ENCODE assay signal across 25 mouse cellular contexts in genomic region chr11:21150316-21150715, GRCm38 (mm10).
"Had no signal": no experiment of that assay in that cellular context is flagged by ENCODE, and none has a peak within 500 bp of the region (broad histone marks: within the 10 kb centered on the region; RNA-seq: fewer than 3 reads in every experiment).

No protein-coding gene starts in this region.

- H3K27me3 ChIP-seq: heart, embryonic 13.5 days; heart, embryonic 15.5 days; intestine, embryonic 15.5 days; limb, embryonic 13.5 days; limb, embryonic 15.5 days; liver, embryonic 12.5 days had no signal

- ATAC-seq: hindbrain, embryonic 16.5 days; inflammation-experienced regulatory T-cells, adult 6 months; intestine, embryonic 15.5 days; intestine, postnatal 0 days; liver, embryonic 12.5 days had no signal

- H3K4me3 ChIP-seq: heart, adult 2 months; heart, embryonic 13.5 days; heart, embryonic 15.5 days; intestine, embryonic 15.5 days; limb, embryonic 13.5 days; limb, embryonic 15.5 days; liver, embryonic 12.5 days had no signal

- H3K4me2 ChIP-seq: heart, embryonic 11.5 days; heart, embryonic 13.5 days; heart, embryonic 15.5 days; hindbrain, embryonic 14.5 days; intestine, embryonic 15.5 days; limb, embryonic 13.5 days; limb, embryonic 15.5 days; liver, embryonic 12.5 days had no signal

- H3K9me3 ChIP-seq: heart, embryonic 13.5 days; heart, embryonic 15.5 days; intestine, embryonic 15.5 days; limb, embryonic 13.5 days; limb, embryonic 15.5 days; liver, embryonic 12.5 days had no signal

- H3K4me1 ChIP-seq: heart, embryonic 13.5 days; heart, embryonic 15.5 days; intestine, embryonic 15.5 days; limb, embryonic 13.5 days; limb, embryonic 15.5 days; liver, embryonic 12.5 days had no signal

- DNase-seq: gastrocnemius, postnatal 14 days; gastrocnemius, postnatal 36 days; heart, adult 2 months; heart, postnatal 14 days; heart, postnatal 36 days; kidney, adult 18-20 months; kidney, adult 8-10 months; kidney, postnatal 14 days; kidney, postnatal 36 days; layer of hippocampus, adult 9-11 months; layer of hippocampus, postnatal 36 days; left cerebral cortex, postnatal 4 days had no signal

- H3K27ac ChIP-seq: heart, adult 2 months; heart, embryonic 13.5 days; heart, embryonic 15.5 days; hindbrain, embryonic 14.5 days; intestine, embryonic 15.5 days; kidney, postnatal 0 days; limb, embryonic 13.5 days; limb, embryonic 15.5 days; liver, embryonic 12.5 days; liver, embryonic 14.5 days had no signal

- H3K9ac ChIP-seq: heart, embryonic 13.5 days; heart, embryonic 15.5 days; hindbrain, embryonic 14.5 days; intestine, embryonic 15.5 days; limb, embryonic 13.5 days; limb, embryonic 15.5 days; liver, embryonic 12.5 days; liver, embryonic 14.5 days had no signal
